Mouse (Mus musculus) lung, postnatal 0 days (tissue): ENCODE data around the gene Zfp941.

ENCODE experiments used
- CTCF ChIP-seq: IDR thresholded peaks from 2 replicates; pipeline ENCODE4 v1.5.1; 2016; ENCODE audit warnings: antibody characterized with exemption, mild to moderate bottlenecking
- EP300 ChIP-seq: IDR thresholded peaks from 2 replicates; pipeline ENCODE4 v1.6.1; 2016; ENCODE audit warnings: antibody characterized with exemption, mild to moderate bottlenecking, control low read depth

DNA sequence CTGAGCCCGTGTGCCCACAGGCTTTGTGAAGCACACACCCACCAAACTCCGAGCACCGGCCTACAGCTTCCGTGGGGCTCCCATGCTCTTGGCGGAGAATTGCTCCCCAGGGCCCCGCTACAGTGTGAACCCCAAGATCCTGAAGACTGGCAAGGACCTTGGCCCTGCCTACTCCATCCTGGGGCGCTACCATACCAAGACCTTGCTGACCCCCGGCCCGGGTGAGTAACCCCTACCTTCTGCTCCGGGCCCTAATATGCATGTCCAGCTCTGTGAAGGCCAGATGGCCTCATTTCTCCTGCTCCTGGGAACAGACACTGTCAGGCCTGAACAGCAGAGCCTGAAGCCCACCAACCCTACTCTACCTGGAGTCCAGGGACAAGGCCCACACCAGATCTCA, 26.6 kb upstream of the Zfp941 start:
- TF ChIP-seq CTCF, result no peak
- TF ChIP-seq EP300, result no peak
